Mouse (Mus musculus): ENCODE results near the gene Zfp423. TPM values are rescaled to one million over a fixed set of nuclear protein-coding genes. Genes with fewer than 3 reads are reported as not detected.

Gene Zfp423
- polyA plus RNA-seq, 1 experiment = 6.4 TPM

GRCm38 (mm10) chr8:87707176-87707575 is 252.2 kb downstream of the Zfp423 start:
- no peak for DNase-seq
- no peak overlapping the region for H3K4me3 ChIP-seq (replicated peaks; ENCODE audit: extremely low read depth, low read depth, low read length)
- TF ChIP-seq CTCF (IDR thresholded peaks at IDR 0.05; ENCODE audit: insufficient read depth, low read length) (no peak), POLR2A (IDR thresholded peaks at IDR 0.05; ENCODE audit: borderline replicate concordance, extremely low read depth, low read depth, low read length) (no peak)
- WGBS = 85% methylated on average over 17 of the region's 17 CpGs
- H3K4me1 ChIP-seq (ENCODE audit: control insufficient read depth, insufficient read depth, low read length) = no peaks in the 10 kb centered on the region

- Histone ChIP-seq H3K4me1 (ENCODE audit: control insufficient read depth, insufficient read depth, low read length) (no peaks in the 10 kb centered on the region), H3K4me3 (replicated peaks; ENCODE audit: extremely low read depth, low read depth, low read length) (no peak overlapping the region)
- 94% methylated on average over 3 of the region's 3 CpGs for WGBS
- no peak for DNase-seq
- no peak for TF ChIP-seq POLR2A (IDR thresholded peaks at IDR 0.05; ENCODE audit: borderline replicate concordance, extremely low read depth, low read depth, low read length)
- TF ChIP-seq CTCF (IDR thresholded peaks at IDR 0.05; ENCODE audit: insufficient read depth, low read length) = no peak
These were observed 254.6 kb downstream of the Zfp423 start for GRCm38 (mm10) chr8:87704756-87705155.

GRCm38 (mm10) chr8:87702790-87703311 is 256.5 kb downstream of the Zfp423 start:
- TF ChIP-seq POLR2A (IDR thresholded peaks at IDR 0.05; ENCODE audit: borderline replicate concordance, extremely low read depth, low read depth, low read length) = no peak
- TF ChIP-seq CTCF (IDR thresholded peaks at IDR 0.05; ENCODE audit: insufficient read depth, low read length) = no peak
- 53% methylated on average over 10 of the region's 10 CpGs for WGBS

GRCm38 (mm10) chr8:87702051-87702521 is 257.3 kb downstream of the Zfp423 start:
- WGBS = 49% methylated on average over 8 of the region's 8 CpGs
- H3K4me1 ChIP-seq (ENCODE audit: control insufficient read depth, insufficient read depth, low read length) = no peaks in the 10 kb centered on the region
- no peak overlapping the region for H3K4me3 ChIP-seq (replicated peaks; ENCODE audit: extremely low read depth, low read depth, low read length)
- no peak for TF ChIP-seq POLR2A (IDR thresholded peaks at IDR 0.05; ENCODE audit: borderline replicate concordance, extremely low read depth, low read depth, low read length)
- no peak for TF ChIP-seq CTCF (IDR thresholded peaks at IDR 0.05; ENCODE audit: insufficient read depth, low read length)
- no peak for DNase-seq

More at GRCm38 (mm10) chr8:87702790-87703311, 256.5 kb downstream of the Zfp423 start:
- Histone ChIP-seq H3K4me1 (ENCODE audit: control insufficient read depth, insufficient read depth, low read length) (no peaks in the 10 kb centered on the region), H3K4me3 (replicated peaks; ENCODE audit: extremely low read depth, low read depth, low read length) (no peak overlapping the region)
- no peak for DNase-seq

GRCm38 (mm10) chr8:87701583-87701982 is 257.8 kb downstream of the Zfp423 start:
- TF ChIP-seq CTCF (IDR thresholded peaks at IDR 0.05; ENCODE audit: insufficient read depth, low read length) (no peak), POLR2A (IDR thresholded peaks at IDR 0.05; ENCODE audit: borderline replicate concordance, extremely low read depth, low read depth, low read length) (no peak)
- Histone ChIP-seq H3K4me3 (replicated peaks; ENCODE audit: extremely low read depth, low read depth, low read length) (no peak overlapping the region), H3K4me1 (ENCODE audit: control insufficient read depth, insufficient read depth, low read length) (no peaks in the 10 kb centered on the region)
- no peak for DNase-seq
- WGBS = 56% methylated on average over 4 of the region's 4 CpGs

GRCm38 (mm10) chr8:87700321-87700720 is 259.1 kb downstream of the Zfp423 start:
- DNase-seq = peak; percentile 9
- TF ChIP-seq CTCF (IDR thresholded peaks at IDR 0.05; ENCODE audit: insufficient read depth, low read length) = no peak
- no peak for TF ChIP-seq POLR2A (IDR thresholded peaks at IDR 0.05; ENCODE audit: borderline replicate concordance, extremely low read depth, low read depth, low read length)
- no peaks in the 10 kb centered on the region for H3K4me1 ChIP-seq (ENCODE audit: control insufficient read depth, insufficient read depth, low read length)
- H3K4me3 ChIP-seq (replicated peaks; ENCODE audit: extremely low read depth, low read depth, low read length) = no peak overlapping the region
- 52% methylated on average over 12 of the region's 12 CpGs for WGBS

GRCm38 (mm10) chr8:87697127-87697526 is 262.3 kb downstream of the Zfp423 start:
- TF ChIP-seq CTCF (IDR thresholded peaks at IDR 0.05; ENCODE audit: insufficient read depth, low read length) (no peak), POLR2A (IDR thresholded peaks at IDR 0.05; ENCODE audit: borderline replicate concordance, extremely low read depth, low read depth, low read length) (no peak)
- 75% methylated on average over 9 of the region's 9 CpGs for WGBS
- Histone ChIP-seq H3K4me1 (ENCODE audit: control insufficient read depth, insufficient read depth, low read length) (no peaks in the 10 kb centered on the region), H3K4me3 (replicated peaks; ENCODE audit: extremely low read depth, low read depth, low read length) (no peak overlapping the region)
- no peak for DNase-seq

- H3K4me3 ChIP-seq (replicated peaks; ENCODE audit: extremely low read depth, low read depth, low read length) = no peak overlapping the region
- no peaks in the 10 kb centered on the region for H3K4me1 ChIP-seq (ENCODE audit: control insufficient read depth, insufficient read depth, low read length)
- TF ChIP-seq CTCF (IDR thresholded peaks at IDR 0.05; ENCODE audit: insufficient read depth, low read length) (no peak), POLR2A (IDR thresholded peaks at IDR 0.05; ENCODE audit: borderline replicate concordance, extremely low read depth, low read depth, low read length) (no peak)
- WGBS = 69% methylated on average over 4 of the region's 4 CpGs
- no peak for DNase-seq
These were observed 265.7 kb downstream of the Zfp423 start for GRCm38 (mm10) chr8:87693741-87694140.

- no peak for DNase-seq
- TF ChIP-seq CTCF (IDR thresholded peaks at IDR 0.05; ENCODE audit: insufficient read depth, low read length) (no peak), POLR2A (IDR thresholded peaks at IDR 0.05; ENCODE audit: borderline replicate concordance, extremely low read depth, low read depth, low read length) (no peak)
- Histone ChIP-seq H3K4me3 (replicated peaks; ENCODE audit: extremely low read depth, low read depth, low read length) (no peak overlapping the region), H3K4me1 (ENCODE audit: control insufficient read depth, insufficient read depth, low read length) (no peaks in the 10 kb centered on the region)
- WGBS = 27% methylated on average over 28 of the region's 28 CpGs
These were observed 269.0 kb downstream of the Zfp423 start for GRCm38 (mm10) chr8:87690100-87691095.
